Mouse (Mus musculus) gastrocnemius, adult 8-10 months (tissue): ENCODE data around the gene Golga7b. TPM values are rescaled to one million over a fixed set of nuclear protein-coding genes. Genes with fewer than 3 reads are reported as not detected.

Experiments used
- DNase-seq, 2 experiments: peaks; one replicate each; pipeline ENCODE4 v3.0.0; 2022; ENCODE audit warnings: low spot score in 2 of 2
- total RNA-seq, 4 experiments: library from RNA; stranded (reverse); gene quantifications; 2 replicates each; pipeline ENCODE4 v1.2.4; 2022

The Golga7b gene
- total RNA-seq, 4 experiments from 2014 or later, result 1.6 to 4.2 (median 3.0) TPM

DNA sequence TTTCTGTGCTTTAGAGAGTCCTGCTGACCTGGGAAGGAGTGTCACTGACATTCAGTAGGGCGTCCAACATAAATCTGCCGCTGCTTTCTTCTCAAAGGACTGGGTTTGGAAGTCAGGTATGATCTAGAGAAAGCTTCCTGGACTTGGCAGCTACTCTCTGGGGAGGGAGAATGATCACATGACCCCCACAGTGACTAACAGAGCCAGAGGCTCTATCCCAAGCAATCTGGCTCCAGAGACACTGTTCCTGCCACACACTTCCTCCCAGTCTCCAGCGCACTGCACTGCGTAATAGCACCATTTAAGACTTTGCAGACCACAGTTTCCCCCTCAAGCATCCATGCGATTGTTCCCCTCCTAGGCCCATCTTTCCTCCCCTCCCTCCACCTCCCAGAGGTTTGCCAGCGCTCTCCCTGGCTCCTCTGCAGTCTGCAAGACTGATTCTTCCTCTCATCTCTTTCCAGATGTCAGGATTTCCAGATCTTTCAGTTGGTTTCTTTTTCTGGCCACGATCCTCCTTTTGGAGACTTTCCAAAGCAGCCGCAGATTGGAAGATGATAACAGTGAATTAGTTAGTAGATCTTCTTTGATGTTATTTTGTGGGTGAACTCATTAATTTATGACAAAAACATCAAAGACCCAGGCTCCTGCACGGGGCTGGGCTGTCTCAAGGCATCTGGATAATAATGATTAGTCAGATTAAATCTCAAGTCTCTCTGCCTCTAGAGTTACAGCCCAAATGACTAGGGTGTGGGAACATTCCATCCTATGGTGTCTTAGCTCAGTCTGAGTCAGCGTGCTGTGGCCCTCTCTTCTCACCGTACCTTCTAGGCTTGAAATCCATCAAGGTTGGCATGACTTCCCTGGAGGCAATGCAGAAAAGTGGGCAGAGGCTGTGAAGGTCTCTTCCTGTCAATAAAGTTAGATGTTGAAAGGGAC lies 2.9 kb downstream of the Golga7b start:
- DNase-seq, result no peak

DNA sequence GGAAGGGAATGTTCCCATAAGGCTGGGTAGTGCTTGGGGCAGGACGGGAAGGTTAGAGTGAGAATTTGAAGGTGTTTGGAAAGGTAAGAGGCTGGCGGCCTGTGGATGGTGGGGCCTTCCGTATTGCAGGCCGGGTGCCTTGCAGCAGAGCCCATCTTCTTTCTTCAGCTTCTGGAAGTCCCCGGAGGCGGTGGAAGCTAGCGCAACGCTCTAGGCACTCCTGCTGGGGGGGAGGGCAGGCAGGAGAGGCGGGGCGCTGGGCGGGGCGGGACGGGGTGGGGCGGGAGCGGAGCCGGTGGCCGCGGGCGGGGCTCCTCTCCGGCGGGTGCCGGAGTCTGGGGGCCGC lies 8.0 kb downstream of the Golga7b start:
- no peak for DNase-seq

DNA sequence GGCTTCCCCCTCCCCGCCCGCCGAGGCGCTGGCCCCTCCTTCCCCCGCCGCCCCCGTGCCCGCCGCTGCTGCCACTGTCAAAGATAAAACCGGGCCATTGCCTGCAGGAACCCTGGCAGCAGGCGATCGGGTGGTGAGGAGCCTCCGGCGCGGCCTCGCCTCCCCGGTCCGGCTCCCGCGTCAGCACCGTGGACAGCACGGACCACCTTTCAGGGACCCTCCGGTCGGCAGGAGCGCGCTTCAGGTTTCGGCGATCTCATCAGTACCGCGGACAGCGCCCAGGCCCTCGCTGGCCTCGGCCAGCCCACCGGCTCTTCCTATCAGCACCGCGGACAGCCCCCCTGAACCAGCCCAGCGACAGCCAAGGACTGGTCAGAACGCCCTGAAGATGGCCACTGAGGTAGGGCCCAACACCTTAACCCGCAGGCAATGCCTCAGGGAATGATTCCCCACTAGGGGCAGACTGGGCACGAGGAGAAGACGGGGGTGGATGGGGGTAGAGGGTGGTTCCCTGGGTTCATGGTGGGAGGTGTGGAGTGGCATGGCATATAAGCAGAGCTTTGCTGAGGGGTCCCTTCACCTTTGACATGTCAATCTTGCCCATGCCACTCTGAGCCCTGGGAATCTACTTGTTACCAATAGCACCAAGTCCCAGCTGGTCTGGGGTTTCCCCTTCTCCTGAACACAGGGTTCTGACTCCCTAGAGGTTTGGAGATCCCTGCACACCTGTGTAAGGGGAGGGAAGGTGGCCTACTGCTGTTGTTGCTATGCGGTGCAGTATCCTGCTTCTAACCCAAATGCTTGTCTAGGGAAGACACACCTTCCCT lies 8.6 kb downstream of the Golga7b start:
- DNase-seq, result peak; percentile 29 to 47

DNA sequence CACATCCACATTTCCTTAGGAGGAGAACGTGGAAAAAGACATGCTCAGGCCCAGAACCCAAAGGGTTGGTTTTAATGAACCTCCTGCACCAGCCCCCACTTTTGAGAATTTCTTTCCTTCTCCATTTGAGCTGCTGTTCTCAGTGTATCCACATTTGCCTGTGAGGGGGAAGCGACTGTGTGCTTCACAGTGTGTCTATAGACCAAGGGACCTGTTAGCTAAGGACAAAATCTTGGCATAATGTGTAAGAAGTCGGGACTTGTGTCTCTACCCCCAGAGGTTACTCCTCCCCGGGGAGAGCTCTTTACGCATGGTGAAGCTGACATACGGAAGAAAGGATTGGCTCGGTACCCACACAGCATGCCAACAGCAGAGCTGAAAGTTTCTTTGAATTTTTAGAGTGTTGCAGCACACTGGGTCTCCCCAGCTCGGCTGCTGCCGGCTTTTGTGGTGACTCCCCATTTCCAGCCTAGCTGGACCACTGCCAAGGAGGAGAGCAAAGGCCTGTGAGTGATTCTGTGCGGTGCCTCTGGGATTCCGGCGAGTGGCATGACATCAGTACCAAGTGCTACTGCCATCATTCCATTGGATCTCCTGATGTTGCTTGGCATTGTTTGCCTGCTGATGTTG lies 9.4 kb downstream of the Golga7b start:
- no peak for DNase-seq

DNA sequence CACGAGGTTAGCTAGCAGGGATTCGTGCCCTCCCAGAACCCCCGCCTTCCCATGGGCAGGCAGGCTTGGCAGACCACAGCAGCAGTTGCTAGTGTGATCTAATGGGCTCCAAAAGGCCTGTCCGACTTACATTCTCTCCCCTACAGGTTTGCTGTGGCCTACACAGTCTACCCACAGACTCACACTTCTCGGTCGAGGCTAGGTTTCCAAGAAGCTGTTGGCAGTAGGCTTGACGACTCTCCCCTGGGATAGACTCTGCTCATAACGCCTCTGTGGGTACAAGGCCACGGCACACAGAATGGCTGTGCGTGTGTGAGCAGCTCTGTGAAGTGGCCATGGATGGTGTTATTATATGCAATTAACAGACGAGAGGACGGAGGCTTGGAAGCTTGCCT lies 9.9 kb downstream of the Golga7b start:
- no peak for DNase-seq

DNA sequence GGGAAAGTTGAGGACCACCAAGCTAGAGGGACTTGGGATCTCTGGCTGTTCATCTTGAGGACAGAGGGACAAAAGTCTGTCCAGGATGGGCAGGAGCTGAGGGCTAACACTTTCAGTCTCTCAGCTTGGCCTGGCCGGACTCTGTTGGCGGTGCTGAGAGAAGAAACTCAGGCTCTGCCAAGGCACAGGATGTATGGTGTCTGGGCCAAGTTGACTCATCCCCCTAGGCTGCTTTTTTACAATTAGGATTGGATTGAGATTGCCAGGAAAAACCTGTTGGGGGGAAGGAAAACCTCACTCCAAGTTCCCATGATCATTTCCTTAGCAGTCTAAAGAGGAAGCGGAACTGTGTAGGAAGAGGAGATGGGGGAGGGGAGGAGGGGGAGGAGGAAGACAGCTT lies 10.7 kb downstream of the Golga7b start:
- DNase-seq, result no peak

DNA sequence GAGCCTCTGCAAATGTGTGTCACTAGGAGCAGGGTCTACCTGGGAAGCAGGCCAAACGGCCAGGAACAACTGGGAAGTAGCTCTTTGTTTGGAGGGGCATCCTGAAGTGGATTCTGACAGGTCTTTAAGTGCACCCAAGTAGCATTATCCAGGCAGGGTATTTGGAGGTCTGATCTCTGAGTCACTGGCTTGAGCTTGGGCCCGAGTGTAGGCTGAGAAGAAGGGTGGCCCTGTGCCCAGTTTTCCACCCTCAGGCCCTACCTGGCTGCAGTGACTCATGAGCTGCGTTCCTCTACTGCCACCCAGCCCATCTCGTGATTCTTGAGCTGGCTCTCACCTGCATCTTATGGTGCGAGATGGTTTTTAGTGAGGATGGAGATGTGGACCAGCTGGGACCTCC lies 11.2 kb downstream of the Golga7b start:
- DNase-seq, result no peak

DNA sequence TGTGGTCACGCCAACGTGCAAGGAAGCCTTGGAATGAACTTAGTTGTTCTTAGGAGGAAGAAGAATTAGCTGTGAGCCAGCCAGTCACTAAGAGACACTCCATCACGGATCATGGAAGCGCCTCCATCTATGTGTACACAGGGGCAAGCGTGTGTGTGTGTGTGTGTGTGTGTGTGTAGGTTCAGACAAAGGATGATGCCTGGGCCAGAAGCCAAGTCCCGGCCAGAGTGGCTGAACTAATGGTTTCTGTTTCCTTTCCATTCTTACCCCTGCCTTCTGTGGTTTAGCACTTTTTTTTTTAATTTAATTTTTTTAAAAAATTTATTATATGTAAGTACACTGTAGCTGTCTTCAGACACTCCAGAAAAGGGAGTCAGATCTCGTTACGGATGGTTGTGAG lies 13.1 kb downstream of the Golga7b start:
- DNase-seq, result no peak

DNA sequence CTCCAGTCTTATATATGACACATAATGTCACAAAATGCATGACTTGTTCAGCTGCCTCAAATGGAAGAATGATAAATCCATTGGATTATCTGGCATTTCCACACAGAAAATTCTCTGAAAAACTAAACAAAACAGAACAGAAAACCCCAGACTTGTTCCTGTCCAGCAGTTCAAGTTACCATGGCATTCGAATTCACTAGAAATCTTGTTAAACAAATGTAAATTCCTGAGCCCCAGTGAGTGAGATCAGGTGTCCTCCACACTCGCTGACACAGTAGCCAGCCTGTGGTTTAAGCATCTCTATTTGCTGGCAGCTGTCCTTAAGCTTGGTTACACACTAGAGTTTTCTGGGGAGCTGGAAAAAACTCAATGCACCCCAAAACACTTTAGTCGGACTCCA lies 16.1 kb downstream of the Golga7b start:
- DNase-seq, result no peak

DNA sequence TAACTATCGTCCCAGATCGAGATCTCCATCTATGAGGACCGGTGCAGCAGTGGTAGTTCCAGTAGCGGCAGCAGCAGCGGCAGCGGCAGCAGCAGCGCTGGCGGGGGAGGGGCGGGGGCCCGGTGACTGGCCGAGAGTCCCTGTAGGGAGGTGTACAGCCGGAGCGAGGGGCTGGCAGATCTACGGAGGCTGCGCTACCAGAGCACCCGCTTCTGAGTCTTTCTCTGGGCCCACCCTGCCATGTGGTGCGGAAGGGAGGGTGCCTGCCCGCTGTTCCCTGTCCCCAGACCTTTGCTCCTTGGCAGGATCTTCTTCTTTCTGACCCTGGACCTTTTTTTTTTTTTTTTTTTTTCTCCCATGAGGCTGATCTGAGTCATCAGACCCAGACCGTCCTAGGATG lies 21.0 kb downstream of the Golga7b start:
- DNase-seq, result no peak

DNA sequence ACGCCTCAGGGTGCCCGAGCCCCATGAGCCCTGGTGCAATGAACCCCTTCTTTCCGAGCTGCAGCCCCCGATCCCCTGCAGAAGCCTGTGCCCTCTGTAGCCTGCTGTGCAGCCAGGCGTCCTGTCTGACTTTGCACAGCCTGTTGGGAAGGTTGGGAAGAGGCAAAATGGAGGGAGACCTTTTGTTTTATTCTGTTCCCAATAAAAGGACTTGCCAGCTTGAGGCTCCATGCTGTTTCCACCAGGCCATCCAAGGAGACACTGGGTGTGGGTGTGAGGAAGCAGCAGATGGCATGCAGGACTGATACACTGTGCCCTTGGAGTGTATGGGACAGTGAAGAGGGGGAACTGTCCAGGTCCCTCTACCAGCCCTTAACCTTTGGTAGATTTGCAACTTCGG lies 22.7 kb downstream of the Golga7b start:
- no peak for DNase-seq

DNA sequence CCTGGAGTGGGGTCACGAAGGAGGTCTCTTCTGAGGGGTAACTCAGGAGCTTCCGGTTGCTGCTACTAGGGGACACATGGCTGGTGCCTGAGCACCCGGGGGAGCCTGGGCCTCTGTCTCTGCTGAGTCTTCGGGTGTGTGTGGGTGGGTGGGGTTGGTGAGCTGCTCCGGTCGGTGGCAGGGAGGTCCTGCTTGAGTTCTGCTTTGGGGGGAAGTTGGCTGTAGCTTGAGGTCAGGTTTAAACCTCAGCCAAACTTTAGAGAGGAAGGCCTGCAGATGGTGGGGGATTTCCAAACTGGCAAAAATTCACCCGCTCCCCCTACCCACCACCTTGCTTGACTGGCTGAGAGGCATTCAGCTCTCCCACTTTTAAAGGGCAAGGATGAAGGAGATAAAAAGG lies 23.8 kb downstream of the Golga7b start:
- DNase-seq, result no peak

DNA sequence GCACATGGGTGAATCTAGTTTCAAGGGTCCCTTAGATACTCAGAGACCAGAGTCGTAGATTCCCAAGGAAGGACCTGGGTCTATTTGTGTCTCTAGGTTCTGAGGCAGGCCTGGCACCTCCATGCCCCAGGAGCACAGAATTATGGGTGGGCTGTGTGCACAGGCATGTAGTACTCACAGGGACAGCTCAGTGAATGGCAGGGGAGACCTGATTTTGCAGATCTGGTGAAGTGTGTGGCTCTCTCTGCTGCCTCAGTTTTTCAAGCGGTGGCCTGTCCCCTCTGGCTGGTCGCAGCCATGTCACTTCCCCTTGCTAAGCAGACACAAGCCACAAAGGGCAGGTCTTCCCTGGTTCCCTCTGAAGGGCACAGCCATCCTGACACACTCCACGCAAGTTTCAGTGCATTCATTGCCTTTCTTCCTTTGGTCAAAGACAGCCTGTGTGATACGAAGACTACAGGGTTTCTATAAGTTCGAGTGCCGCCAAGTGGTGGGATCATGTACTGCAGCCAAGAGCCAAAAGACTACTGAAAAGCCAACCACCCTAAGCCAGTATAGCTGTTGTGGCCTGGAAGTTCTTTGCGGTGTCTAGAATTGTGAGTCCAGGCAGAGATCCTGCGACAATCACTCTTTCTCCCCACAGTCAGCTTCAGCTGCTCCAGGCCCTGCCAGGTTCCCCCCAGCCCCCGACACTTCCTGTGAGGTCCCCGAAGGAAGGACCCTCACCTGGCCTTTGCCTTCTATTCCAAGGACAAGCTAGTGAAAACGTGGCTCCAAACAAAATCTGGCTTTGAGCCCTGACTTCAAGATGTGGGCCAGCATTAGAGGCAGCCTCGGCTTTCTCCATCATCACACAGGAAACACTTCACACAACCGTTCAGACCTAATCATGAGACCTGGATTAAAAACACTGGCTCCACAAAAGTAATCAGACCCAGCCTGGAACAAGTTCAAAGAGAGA lies 24.9 kb downstream of the Golga7b start:
- peak; percentile 65 to 69 for DNase-seq

DNA sequence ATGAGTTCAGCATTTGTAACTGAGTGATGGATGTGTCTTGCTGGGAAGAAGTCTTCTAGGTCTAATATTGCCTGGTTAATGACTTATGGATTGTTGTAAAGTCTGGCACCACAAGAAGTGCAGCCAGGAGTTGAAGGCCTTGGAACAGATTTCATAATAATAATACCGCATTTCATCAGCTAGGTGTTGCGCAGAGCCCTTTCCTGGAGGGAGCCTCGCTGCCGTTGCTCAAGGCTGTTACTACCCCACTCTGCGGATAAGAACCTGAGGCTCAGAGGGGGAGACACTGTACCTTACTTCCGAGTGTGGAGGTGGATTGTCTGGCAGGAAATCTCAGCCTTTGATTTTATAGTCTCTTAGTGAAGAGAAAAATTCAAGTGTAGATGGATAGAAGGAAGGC lies 29.9 kb downstream of the Golga7b start:
- DNase-seq, result no peak

DNA sequence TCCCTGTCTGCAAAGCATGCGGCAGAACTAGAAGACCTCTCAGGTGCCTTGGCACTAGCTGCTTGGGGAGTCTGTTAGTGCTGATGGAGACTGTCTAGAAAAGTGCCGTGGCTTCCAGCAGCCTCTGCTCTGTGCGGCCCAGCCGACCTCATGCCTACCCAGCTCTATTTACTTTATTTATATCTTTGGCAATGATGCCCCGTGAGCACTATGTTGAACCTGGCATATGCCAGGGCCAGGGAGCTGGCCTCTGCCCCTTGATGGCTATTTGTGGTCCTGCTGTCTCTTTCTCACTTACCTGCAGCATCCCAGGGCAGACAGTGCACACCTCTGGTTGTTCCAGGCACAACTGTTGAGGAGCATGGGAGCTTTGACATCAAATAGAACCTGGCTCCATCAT lies 31.1 kb downstream of the Golga7b start:
- DNase-seq, result peak; percentile 16 to 61

DNA sequence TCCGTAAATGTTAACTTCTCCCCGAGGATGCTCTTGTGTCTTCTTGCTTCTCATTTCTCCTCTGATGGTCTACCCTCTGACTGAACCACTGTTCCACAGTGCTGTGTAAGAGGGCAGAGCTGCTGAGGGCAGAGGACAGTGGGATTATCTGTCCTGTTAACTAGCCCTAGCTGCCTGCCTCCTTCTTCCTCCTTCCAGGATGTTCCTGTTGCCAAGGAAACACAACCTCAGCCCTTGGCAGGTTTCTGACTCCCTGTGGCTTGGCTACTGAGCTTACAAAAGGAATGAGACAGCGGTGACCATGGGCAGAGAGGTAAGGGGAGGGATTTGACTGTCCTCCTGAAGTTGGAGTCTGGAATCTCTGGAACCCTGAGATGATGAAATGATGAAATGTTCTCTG lies 32.2 kb downstream of the Golga7b start:
- no peak for DNase-seq

DNA sequence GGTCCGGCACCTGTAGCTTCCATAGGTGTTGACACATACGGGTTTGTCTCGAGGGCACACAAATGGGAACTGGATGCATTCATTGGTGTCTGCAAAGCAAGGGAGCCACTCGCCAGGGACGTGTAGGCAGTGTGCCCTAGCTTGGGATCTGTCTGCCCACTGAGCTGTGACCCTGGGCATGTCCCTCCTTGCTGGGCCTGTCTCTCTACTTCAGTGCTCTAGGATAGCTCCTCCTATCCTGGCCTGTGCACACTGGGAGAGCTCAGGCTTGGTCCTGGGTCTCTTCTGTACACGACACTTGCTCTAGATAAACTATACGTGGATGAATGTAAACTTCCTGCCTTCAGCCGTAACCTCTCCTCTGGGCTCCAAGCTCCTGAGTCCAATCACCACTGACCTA lies 36.8 kb downstream of the Golga7b start:
- DNase-seq, result no peak

DNA sequence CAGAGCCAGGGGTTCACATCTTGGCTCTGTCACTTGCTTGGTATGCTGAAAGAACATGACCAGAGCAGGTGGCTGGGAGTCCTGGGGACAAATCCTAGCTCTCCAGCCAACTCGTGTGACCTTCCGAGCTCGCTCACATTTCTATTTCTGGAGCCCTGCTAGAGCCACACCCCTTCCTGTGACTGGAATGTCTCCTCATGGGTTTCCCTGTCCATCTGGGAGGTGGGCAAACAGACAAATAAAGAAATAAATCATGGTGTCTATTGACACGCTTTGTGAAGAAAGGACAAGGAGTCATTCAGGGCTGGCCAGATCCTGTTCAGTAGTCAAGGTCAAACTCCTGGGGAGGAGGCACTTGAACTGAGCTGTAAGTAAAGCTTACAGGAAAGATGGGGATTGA lies 41.0 kb downstream of the Golga7b start:
- DNase-seq, result peak; percentile 12 to 44

DNA sequence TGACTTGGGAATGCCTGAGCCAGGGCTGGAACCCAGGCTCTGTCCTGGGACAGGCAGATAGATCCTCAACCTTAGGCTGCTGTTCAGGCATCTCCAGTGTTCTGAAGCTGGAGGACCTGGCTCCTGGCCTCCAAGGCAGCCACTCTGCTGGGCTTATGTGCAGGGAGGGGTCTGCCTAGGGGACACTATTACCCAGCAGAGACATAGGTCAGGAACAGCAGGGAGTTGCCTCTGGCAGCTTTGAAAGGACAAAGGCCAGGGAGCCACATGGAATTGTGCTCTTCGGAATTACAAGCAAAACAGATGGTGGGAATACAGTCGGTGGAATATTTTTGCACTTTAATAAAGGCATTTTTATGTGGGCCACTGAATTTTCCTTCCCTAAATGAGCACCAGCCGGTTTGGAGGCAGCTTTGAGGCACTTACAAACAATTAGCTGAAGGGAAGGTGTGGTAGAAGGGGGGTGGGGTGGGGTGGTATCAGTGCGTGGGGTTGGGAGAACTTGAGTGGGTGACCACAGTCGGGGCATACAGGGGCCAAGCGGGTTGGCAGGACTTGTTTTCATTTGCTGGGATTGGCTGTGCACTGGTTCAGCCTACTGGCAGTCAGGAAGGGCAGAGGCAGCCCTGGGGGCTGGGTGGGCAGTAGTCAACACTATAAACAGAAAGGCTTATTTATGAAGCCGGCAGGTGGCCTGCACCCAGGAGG lies 43.7 kb downstream of the Golga7b start:
- no peak for DNase-seq

DNA sequence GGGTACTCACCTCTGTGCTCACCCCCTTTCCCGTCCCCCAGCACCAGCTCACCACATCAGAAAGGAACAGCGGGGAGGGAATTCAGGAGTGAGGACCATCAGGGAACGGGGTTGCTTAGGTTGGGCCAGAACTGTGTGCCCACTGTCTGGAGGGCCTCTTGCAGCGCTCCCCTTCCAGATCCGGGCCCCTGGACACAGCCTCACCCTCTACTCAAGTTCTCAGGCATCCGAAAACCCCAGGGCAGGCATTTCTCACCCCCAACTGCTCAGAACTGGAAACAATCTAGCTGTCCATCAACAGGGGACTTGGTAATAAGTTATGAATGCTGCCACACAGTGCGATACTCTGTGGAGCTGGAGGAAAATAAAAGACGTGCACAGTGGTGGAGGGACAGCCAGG lies 44.7 kb downstream of the Golga7b start:
- no peak for DNase-seq
